Mouse (Mus musculus) stomach, postnatal 0 days (tissue): ENCODE measurements at regions not wholly inside any gene's neighbourhood (a gene's known extent, or its start where the extent isn't known, plus 50 kb on each side); places are given as distances from the start of the nearest gene placed in this dataset.
"Not testable (repeated sequence)": the region's sequence is repeated elsewhere in the genome, so short reads cannot be mapped to it uniquely, and the experiment has no call there.

Experiments used
- ATAC-seq: fragments of 200-750 bp; cut with Nextera tagmentation; 2 replicates; pipeline ENCODE4 v1.8.0; 2017; ENCODE audit not compliant: low FRiP score, low TSS enrichment
- DNase-seq: peaks from one replicate; pipeline ENCODE4 v3.0.0-alpha.2; 2016; ENCODE audit warnings: low spot score
- H3K27ac ChIP-seq: fragments of 300-500 bp; sonication (generic); replicated peaks from 2 replicates; pipeline ENCODE4 v1.5.1; 2014; ENCODE audit warnings: mild to moderate bottlenecking, control low read depth
- H3K27me3 ChIP-seq: fragments of 300-500 bp; sonication (generic); 2 replicates; pipeline ENCODE4 v1.6.1; 2014; ENCODE audit warnings: low read length; ENCODE audit not compliant: control insufficient read depth, insufficient read depth
- H3K36me3 ChIP-seq: fragments of 300-500 bp; sonication (generic); 2 replicates; pipeline ENCODE4 v1.6.1; 2014; ENCODE audit warnings: low read length, mixed read lengths; ENCODE audit not compliant: control insufficient read depth, insufficient read depth
- H3K4me1 ChIP-seq: fragments of 300-500 bp; sonication (generic); replicated peaks from 2 replicates; pipeline ENCODE4 v1.6.1; 2014; ENCODE audit warnings: antibody characterized with exemption; ENCODE audit not compliant: control insufficient read depth, insufficient read depth
- H3K4me2 ChIP-seq: fragments of 300-500 bp; sonication (generic); replicated peaks from 2 replicates; pipeline ENCODE4 v1.6.1; 2014; ENCODE audit warnings: low read depth, mild to moderate bottlenecking, control low read depth, moderate library complexity
- H3K4me3 ChIP-seq: fragments of 300-500 bp; sonication (generic); 2 replicates; pipeline ENCODE4 v1.5.1; 2014; ENCODE audit warnings: low read depth, low read length, control low read depth
- H3K9ac ChIP-seq: fragments of 300-500 bp; sonication (generic); 2 replicates; pipeline ENCODE4 v1.6.1; 2014; ENCODE audit warnings: mild to moderate bottlenecking, low read length, control low read depth, mixed read lengths
- H3K9me3 ChIP-seq: fragments of 300-500 bp; sonication (generic); 2 replicates; pipeline ENCODE4 v1.6.1; 2016; ENCODE audit warnings: low read length; ENCODE audit not compliant: control insufficient read depth
- CTCF ChIP-seq: IDR thresholded peaks from 2 replicates; pipeline ENCODE4 v1.5.1; 2016; ENCODE audit warnings: antibody characterized with exemption, low read depth, mild to moderate bottlenecking, moderate library complexity
- EP300 ChIP-seq: optimal IDR thresholded peaks from 2 replicates; pipeline ENCODE3; 2016; ENCODE audit warnings: antibody characterized with exemption
- WGBS: fragments of 180-500 bp; shearing (Covaris S2); extraction: QIAGEN DNeasy Blood & Tissue Kit; methylation state at CpG from one replicate; pipeline ENCODE4 v1.1.7; 2014; 5-methylcytosine and 5-hydroxymethylcytosine counted together

DNA sequence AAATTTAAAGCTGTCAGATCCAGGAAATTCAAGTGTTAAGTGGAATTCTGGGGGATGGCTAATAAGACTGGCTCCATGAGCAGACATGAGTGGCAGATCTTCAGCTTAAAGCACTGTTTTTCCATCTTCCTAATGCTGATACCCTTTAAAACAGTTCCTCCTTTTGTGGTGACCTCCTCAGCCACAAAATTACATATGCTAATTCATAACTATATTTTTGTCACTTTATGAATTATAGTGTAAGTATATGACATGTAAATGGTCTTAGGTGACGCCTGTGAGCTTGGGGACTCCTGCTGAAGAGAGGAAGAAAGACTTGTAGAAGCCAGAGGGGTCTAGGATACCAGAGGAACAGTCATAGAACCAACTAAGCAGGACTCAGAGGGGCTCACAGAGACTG lies 95.2 kb downstream of the Dusp6 start:
- Histone ChIP-seq H3K36me3 (no peaks in the 10 kb centered on the region), H3K4me3 (no peak overlapping the region), H3K4me1 (no peaks in the 10 kb centered on the region), H3K9me3 (no peaks in the 10 kb centered on the region), H3K9ac (no peak overlapping the region), H3K4me2 (no peak overlapping the region), H3K27ac (no peak overlapping the region), H3K27me3 (no peaks in the 10 kb centered on the region)
- TF ChIP-seq CTCF (no peak), EP300 (no peak)
- WGBS, result 83% methylated on average over 1 of the region's 1 CpGs
- ATAC-seq (no peak), DNase-seq (no peak)

DNA sequence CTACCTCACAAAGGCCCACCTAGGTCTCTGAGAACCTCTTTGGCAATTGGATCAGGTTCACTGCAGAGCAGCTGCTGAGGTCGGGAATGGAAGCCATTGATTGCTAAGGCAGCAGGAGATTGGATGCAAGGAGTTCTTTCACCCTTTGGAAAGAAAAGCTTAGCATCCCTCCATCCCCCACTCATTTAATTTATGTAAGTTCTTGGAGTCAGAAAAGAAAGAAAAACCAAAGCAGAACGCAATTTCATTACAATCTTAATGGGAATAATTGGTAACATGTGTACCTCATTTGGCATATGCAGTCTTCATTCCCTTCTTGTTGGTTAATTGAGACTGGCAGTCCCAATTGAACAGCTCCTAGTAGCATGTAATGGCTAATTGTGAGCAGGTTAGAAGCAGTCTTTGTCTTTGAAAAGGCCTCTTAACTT lies 96.4 kb downstream of the Dusp6 start:
- Histone ChIP-seq H3K36me3 (no peaks in the 10 kb centered on the region), H3K27me3 (no peaks in the 10 kb centered on the region), H3K4me3 (no peak overlapping the region), H3K9me3 (no peaks in the 10 kb centered on the region), H3K9ac (no peak overlapping the region), H3K27ac (no peak overlapping the region), H3K4me1 (no peaks in the 10 kb centered on the region), H3K4me2 (no peak overlapping the region)
- TF ChIP-seq EP300 (no peak), CTCF (no peak)
- no peak for DNase-seq
- ATAC-seq, result no peak
- WGBS, result 77% methylated on average over 2 of the region's 2 CpGs

DNA sequence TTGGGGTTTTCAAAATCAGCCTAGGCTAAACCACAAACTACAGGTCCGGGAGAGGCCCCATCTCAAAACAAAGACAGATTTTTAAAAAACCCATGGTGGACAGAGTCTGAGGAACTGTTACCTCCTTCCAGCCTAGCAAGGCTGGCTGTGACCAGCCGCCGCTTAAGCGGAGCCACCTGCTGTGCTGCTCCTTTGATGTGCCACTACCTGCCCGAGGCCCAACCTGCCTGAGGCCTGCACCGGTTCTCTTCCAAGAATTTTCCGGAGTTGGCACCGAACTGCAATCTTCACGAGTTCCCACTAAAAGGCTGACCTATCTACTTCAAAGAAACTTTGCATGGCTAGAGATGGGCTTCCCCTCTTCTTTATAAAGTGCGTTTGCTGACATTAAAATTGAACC lies 97.6 kb downstream of the Dusp6 start:
- not testable (repeated sequence) for H3K27me3 ChIP-seq, ATAC-seq, H3K9ac ChIP-seq, DNase-seq, H3K4me1 ChIP-seq, H3K9me3 ChIP-seq, H3K4me2 ChIP-seq, H3K36me3 ChIP-seq, H3K4me3 ChIP-seq, H3K27ac ChIP-seq
- WGBS, result 50% methylated on average over 10 of the region's 10 CpGs

DNA sequence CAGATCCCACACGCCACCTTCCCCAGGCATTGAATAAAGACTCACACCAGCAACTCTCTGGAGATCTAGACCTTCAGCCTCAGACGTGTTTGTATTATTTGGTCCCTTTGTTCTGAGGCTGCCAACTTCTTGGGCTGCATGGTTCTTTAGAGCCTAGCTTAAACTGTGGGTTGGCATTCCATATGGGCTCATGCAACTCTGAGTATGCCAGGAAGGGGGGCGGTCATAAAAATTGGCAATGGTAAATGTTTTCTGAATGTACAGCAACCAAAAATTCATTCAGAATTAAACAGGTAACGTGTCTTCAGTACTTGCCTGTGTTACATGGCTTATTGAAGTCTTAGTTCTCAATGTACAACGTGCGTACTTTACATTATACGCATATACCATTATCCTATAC lies 103.1 kb downstream of the Dusp6 start:
- H3K4me3 ChIP-seq, result no peak overlapping the region
- H3K9me3 ChIP-seq, result no peaks in the 10 kb centered on the region
- H3K9ac ChIP-seq, result no peak overlapping the region
- 81% methylated on average over 7 of the region's 7 CpGs for WGBS
- H3K4me2 ChIP-seq, result no peak overlapping the region
- no peak for ATAC-seq
- no peaks in the 10 kb centered on the region for H3K27me3 ChIP-seq
- no peak for TF ChIP-seq CTCF
- TF ChIP-seq EP300, result no peak
- H3K4me1 ChIP-seq, result no peaks in the 10 kb centered on the region
- H3K36me3 ChIP-seq, result no peaks in the 10 kb centered on the region
- DNase-seq, result no peak
- H3K27ac ChIP-seq, result no peak overlapping the region

DNA sequence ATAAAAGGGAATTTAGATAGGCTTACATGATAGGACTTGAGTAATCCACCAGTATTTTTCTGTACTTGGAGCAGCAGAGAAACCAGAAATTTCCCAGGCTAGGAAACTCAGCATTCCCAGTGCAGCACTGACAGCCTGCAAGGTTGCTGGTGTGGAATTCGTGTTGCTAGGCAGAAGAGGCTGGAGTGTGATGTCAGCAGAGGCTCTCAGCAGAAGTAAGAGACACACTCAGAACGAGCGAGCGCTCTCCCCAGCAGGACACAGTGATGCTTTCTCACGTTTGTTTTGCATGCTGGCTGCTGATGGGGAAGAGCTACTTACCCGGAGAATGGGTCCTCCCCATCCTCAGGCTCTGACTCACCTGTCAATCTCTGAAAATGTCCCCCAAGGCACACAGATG lies 104.7 kb downstream of the Dusp6 start:
- TF ChIP-seq CTCF (no peak), EP300 (no peak)

DNA sequence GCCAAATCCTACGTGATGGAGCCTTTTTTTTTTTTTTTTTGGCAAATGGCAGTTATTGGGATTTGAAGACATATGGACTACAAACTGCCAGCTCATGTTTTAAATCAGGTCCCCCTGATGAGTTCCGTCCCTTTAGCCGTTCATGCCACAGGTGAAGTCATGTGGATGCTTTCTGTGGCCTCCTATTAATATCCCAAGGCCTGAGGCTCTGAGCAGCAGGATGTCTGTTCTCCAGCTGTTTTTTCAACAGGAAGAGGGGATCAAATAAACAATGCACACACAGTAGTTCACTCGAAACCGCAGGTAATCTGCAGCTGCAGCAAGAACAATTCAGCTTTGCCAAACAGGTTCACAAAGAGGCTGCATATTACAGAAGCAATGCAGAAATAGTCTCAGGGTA lies 112.1 kb downstream of the Dusp6 start:
- no peak for ATAC-seq

More for the DNA sequence above, 104.7 kb downstream of the Dusp6 start:
- WGBS, result 62% methylated on average over 6 of the region's 6 CpGs
- Histone ChIP-seq H3K27ac (no peak overlapping the region), H3K4me2 (no peak overlapping the region), H3K4me3 (no peak overlapping the region), H3K9ac (no peak overlapping the region), H3K36me3 (no peaks in the 10 kb centered on the region), H3K9me3 (no peaks in the 10 kb centered on the region), H3K4me1 (no peaks in the 10 kb centered on the region), H3K27me3 (no peaks in the 10 kb centered on the region)
- ATAC-seq, result no peak
- no peak for DNase-seq

More for the DNA sequence above, 112.1 kb downstream of the Dusp6 start:
- H3K27me3 ChIP-seq, result no peaks in the 10 kb centered on the region
- no peaks in the 10 kb centered on the region for H3K4me1 ChIP-seq
- no peak for DNase-seq
- no peaks in the 10 kb centered on the region for H3K36me3 ChIP-seq
- no peak overlapping the region for H3K4me2 ChIP-seq
- no peak overlapping the region for H3K4me3 ChIP-seq
- no peak overlapping the region for H3K27ac ChIP-seq
- 50% methylated on average over 5 of the region's 5 CpGs for WGBS
- no peak overlapping the region for H3K9ac ChIP-seq
- TF ChIP-seq CTCF (no peak), EP300 (no peak)
- H3K9me3 ChIP-seq, result no peaks in the 10 kb centered on the region
